Mouse (Mus musculus): ENCODE results near the gene Arhgap45. TPM values are rescaled to one million over a fixed set of nuclear protein-coding genes. Genes with fewer than 3 reads are reported as not detected.

The Arhgap45 gene
- total RNA-seq, 1 experiment from 2014 or later, result 695 TPM

GRCm38 (mm10) chr10:79985334-79986231 lies 30.9 kb upstream of the Arhgap45 start:
- no peak for ATAC-seq (ENCODE audit: extremely low read depth, insufficient number of reproducible peaks, low FRiP score, poor library complexity, severe bottlenecking)

- ATAC-seq (ENCODE audit: extremely low read depth, insufficient number of reproducible peaks, low FRiP score, poor library complexity, severe bottlenecking), result no peak
Measured at GRCm38 (mm10) chr10:79986232-79986878, 30.1 kb upstream of the Arhgap45 start.

GRCm38 (mm10) chr10:79986963-79987362 lies 29.5 kb upstream of the Arhgap45 start:
- ATAC-seq (ENCODE audit: extremely low read depth, insufficient number of reproducible peaks, low FRiP score, poor library complexity, severe bottlenecking), result peak; percentile 49

GRCm38 (mm10) chr10:79987771-79988505 lies 28.5 kb upstream of the Arhgap45 start:
- no peak for ATAC-seq (ENCODE audit: extremely low read depth, insufficient number of reproducible peaks, low FRiP score, poor library complexity, severe bottlenecking)

GRCm38 (mm10) chr10:79988506-79989271 lies 27.8 kb upstream of the Arhgap45 start, which contains the start of gene Cnn2:
Gene Cnn2 (plus strand): TSS chr10:79988584.
- ATAC-seq (ENCODE audit: extremely low read depth, insufficient number of reproducible peaks, low FRiP score, poor library complexity, severe bottlenecking), result no peak

- ATAC-seq (ENCODE audit: extremely low read depth, insufficient number of reproducible peaks, low FRiP score, poor library complexity, severe bottlenecking), result no peak
Measured at GRCm38 (mm10) chr10:79989272-79989786, 27.1 kb upstream of the Arhgap45 start.

GRCm38 (mm10) chr10:79989870-79990269 lies 26.6 kb upstream of the Arhgap45 start:
- no peak for ATAC-seq (ENCODE audit: extremely low read depth, insufficient number of reproducible peaks, low FRiP score, poor library complexity, severe bottlenecking)

- ATAC-seq (ENCODE audit: extremely low read depth, insufficient number of reproducible peaks, low FRiP score, poor library complexity, severe bottlenecking), result no peak
Measured at GRCm38 (mm10) chr10:79991099-79991498, 25.4 kb upstream of the Arhgap45 start.

- no peak for ATAC-seq (ENCODE audit: extremely low read depth, insufficient number of reproducible peaks, low FRiP score, poor library complexity, severe bottlenecking)
Measured at GRCm38 (mm10) chr10:79991548-79991947, 24.9 kb upstream of the Arhgap45 start.

- ATAC-seq (ENCODE audit: extremely low read depth, insufficient number of reproducible peaks, low FRiP score, poor library complexity, severe bottlenecking), result no peak
Measured at GRCm38 (mm10) chr10:79994397-79995115, 21.9 kb upstream of the Arhgap45 start.

- ATAC-seq (ENCODE audit: extremely low read depth, insufficient number of reproducible peaks, low FRiP score, poor library complexity, severe bottlenecking), result no peak
Measured at GRCm38 (mm10) chr10:79995636-79996035, 20.8 kb upstream of the Arhgap45 start.

- peak; percentile 91 for ATAC-seq (ENCODE audit: extremely low read depth, insufficient number of reproducible peaks, low FRiP score, poor library complexity, severe bottlenecking)
Measured at GRCm38 (mm10) chr10:79996272-79997033, 20.0 kb upstream of the Arhgap45 start, which contains the start of gene Abca7. Gene Abca7 (plus strand): TSS chr10:79996494.

- no peak for ATAC-seq (ENCODE audit: extremely low read depth, insufficient number of reproducible peaks, low FRiP score, poor library complexity, severe bottlenecking)
Measured at GRCm38 (mm10) chr10:79997034-79997760, 19.3 kb upstream of the Arhgap45 start.

- ATAC-seq (ENCODE audit: extremely low read depth, insufficient number of reproducible peaks, low FRiP score, poor library complexity, severe bottlenecking), result no peak
Measured at GRCm38 (mm10) chr10:79997819-79998218, 18.6 kb upstream of the Arhgap45 start.

GRCm38 (mm10) chr10:80001945-80002344 lies 14.5 kb upstream of the Arhgap45 start:
- ATAC-seq (ENCODE audit: extremely low read depth, insufficient number of reproducible peaks, low FRiP score, poor library complexity, severe bottlenecking), result no peak

GRCm38 (mm10) chr10:80002829-80003228 lies 13.6 kb upstream of the Arhgap45 start:
- no peak for ATAC-seq (ENCODE audit: extremely low read depth, insufficient number of reproducible peaks, low FRiP score, poor library complexity, severe bottlenecking)

All from neutrophil, adult 5-6 weeks (primary cell).